Mouse (Mus musculus) thymus, adult 18-20 months (tissue): ENCODE measurements around the gene Msl3l2.
A peak's percentile ranks its signal among the peaks of the same experiment; 100 is the strongest.

ENCODE experiments used
- DNase-seq, 2 experiments: peaks; one replicate each; pipeline ENCODE4 v3.0.0; 2022; ENCODE audit warnings: mixed read lengths in 2 of 2

Msl3l2 gene

GRCm38 (mm10) chr10:56106333-56106995 lies at the start of gene Msl3l2:
Gene Msl3l2 (plus strand): TSS chr10:56106917.
- peak; percentile 75 to 85 for DNase-seq

- DNase-seq: no peak
Observed at GRCm38 (mm10) chr10:56058979-56059422, 47.7 kb upstream of the Msl3l2 start.

DNA sequence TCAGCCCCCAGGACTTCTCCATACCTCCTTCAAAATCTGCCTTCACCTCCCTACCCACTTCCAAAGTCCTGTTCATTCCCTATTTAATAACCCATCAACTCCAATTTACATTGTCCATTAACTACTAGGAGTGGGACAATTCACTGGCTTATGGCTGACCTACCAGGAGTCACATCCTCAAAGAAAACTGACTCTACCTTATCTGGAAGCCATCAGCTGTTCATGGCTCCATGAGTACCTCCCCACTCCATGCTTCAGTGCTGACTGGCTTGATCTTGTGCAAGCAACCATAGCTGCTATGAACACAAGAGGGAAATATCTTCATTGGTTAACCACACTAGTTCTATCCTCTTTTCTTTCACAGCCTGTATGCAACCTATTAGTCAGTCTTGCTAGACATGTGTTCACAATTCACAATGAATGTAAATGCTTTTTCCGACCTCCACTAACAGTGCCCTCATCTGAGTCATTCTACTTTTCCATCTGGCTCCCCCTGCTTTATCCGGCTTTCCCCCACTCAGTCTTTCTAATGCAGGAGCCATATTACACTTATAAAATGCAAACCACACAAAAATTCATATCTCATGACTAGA lies 45.4 kb upstream of the Msl3l2 start:
- no peak for DNase-seq

GRCm38 (mm10) chr10:56062746-56063145 lies 44.0 kb upstream of the Msl3l2 start:
- no peak for DNase-seq

- no peak for DNase-seq
Observed at GRCm38 (mm10) chr10:56089714-56090113, 17.0 kb upstream of the Msl3l2 start.

- DNase-seq: no peak
Observed at GRCm38 (mm10) chr10:56094586-56094985, 12.1 kb upstream of the Msl3l2 start.

- DNase-seq: no peak
Observed at GRCm38 (mm10) chr10:56096757-56097156, 10.0 kb upstream of the Msl3l2 start.

DNA sequence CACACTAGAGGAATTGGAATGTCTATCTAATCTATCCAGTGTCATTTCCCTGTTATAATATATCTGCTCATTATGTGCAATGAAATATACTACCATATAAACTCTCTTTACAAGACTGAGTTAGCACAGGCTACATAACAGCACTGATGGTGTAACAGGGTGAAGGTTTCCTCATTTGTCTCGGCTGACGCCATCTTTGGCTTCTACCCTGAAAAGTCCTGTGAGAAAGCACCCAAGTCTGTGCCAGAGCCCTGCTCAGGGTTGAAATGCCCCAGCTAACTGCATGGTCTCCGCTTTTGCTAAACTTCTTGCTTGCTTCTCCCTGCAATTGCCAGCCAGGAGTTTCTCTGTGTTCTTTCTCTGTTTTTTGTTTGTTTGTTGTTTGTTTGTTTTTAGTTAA lies 7.6 kb upstream of the Msl3l2 start:
- no peak for DNase-seq

DNA sequence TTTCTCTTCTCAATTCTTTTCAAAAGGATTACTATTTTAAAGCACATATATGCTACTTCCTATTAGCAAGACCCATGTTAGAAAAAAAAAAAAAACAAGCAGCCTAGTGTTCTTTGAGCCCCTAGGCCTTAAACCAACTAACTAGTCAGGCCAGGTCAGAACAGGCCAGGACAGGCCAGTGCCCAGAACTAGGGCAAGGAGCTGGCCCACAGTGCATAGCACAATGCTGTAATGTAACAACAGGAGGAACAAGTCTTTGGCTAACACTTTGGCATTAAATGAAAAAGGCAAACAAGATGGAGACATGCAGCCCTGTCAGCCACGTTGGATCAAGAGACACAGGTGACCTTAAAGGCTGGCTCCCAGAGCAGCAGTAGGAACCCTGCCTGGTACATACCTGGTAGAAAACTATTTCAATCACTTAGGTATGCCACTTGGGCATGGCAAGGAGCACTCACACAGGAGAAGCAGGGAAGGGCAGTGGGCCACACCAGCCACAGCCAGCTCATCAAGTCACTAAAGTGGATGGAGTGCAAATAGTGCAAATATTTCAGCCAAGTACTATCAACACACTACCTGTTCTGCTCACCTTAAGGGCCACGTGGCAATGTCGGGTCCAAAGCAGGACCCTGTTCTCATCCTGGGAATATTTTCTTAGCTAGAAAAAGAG lies 6.9 kb upstream of the Msl3l2 start:
- no peak for DNase-seq

DNA sequence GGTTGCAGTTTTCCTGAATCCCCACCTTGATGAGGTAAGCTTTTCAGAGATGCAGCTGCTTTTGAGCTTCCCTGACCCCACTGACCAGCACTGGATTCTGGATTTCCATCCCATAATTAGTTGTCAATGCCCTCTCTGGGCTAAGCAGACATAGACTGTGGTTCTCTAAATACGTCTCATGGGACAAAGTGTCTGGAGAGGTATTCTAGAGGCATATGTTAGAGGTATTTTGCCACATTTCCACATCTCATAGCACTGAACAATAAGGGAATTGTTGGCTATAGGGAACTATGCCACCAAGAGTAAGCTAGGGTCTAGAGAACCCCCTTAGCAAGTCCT lies 248 bp downstream of the Msl3l2 start:
- no peak for DNase-seq

GRCm38 (mm10) chr10:56114951-56115635 lies 8.4 kb downstream of the Msl3l2 start:
- DNase-seq: peak; percentile 57 to 62

DNA sequence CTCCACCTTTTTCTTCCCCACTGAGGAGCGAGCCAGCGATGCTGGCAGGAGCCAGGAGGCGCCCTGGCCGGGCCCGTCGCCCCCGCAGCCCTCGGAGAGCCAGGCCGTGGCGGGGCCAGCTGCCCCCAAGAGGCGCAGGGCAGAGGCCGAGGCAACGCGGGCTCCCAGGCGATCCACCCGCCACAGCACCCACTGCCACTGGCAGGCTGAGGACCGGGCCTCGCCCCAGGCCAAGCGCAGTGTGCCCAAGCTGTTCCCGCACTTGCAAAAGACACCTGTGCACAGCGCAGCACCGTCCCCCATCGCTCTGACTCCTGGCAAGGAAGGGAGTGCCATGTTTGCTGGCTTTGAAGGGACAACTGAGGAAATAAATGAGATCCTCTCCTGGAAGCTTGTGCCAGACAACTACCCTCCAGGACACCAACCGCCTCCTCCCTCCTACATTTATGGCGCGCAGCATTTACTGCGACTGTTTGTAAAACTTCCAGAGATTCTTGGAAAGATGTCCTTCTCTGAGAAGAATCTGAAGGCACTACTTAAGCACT lies 9.0 kb downstream of the Msl3l2 start:
- DNase-seq: peak; percentile 20 to 28

DNA sequence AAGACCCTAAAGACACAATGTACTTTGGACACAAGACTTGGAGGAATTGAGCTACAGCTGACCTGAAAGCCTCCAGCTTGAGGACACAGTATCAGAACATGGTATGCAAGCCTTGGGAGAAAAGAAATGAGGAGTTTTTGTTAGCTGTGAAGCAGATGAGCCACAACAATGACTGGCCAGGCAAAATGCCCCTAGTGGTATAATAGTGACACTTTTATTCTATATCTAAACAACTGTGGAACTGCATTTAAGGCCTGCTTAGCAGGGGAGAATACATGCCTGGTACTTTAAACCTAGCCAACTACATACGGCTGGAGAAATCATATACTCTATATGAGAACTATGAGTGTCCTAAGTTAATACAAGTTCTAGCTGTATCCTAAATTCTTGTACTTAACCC lies 20.3 kb downstream of the Msl3l2 start:
- no peak for DNase-seq

DNA sequence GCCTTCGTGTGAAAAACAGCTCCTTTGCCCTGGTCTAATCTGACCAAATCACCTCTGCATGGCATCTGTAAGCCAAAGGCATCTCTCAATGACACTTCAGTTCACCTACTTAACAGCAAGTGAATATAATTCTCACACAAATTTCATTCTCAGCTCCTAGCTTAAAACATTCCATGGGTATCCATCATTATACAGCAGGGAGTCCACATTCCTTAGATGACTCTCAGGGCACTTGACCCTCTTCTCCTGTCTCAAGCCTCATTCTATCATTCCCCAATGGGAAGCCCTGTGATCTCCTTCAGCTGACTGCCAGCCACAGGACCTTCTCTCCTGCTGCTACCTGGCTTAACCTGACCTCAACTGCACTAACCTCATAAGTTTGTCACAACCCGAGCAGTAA lies 22.9 kb downstream of the Msl3l2 start:
- no peak for DNase-seq

GRCm38 (mm10) chr10:56137191-56137590 lies 30.5 kb downstream of the Msl3l2 start:
- no peak for DNase-seq

- no peak for DNase-seq
Observed at GRCm38 (mm10) chr10:56148920-56149319, 42.2 kb downstream of the Msl3l2 start.

DNA sequence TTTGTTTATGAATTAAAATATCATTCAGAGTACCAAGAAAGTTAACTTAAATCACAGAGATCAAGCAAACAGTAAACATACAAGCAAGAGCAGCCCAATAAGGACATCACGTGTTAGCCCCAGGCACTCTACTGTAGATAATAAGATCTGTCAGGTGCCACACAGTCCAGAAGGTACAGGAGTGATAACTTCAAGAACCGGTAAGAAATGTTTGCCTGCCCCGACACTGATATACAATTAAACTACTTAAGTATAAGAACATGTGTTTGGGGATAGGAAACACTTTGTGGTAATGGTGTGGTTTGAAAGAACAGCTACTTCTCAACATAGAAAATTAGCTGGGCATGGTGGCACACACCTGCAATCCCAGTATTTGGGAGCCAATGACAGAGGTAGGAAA lies 50.2 kb downstream of the Msl3l2 start:
- DNase-seq: no peak

GRCm38 (mm10) chr10:56158207-56158606 lies 51.5 kb downstream of the Msl3l2 start:
- DNase-seq: no peak

- no peak for DNase-seq
Observed at GRCm38 (mm10) chr10:56158748-56159147, 52.0 kb downstream of the Msl3l2 start.

GRCm38 (mm10) chr10:56164411-56164810 lies 57.7 kb downstream of the Msl3l2 start:
- no peak for DNase-seq

DNA sequence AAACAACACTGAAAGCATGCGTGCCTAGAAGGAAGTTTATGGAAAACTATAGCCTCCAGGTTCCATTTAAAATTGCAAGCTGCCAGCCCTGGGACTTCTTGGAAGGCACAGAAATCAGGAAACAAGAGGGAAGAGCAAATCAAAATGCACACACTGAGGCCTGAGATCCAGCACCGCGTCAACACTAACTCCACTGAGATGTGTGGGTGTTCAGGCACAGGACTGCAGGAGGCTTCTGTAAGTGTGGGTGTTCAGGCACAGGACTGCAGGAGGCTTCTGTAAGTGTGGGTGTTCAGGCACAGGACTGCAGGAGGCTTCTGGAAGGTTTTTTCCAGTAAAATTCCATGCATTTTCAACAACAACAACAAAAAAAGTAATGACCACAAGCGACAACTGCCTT lies 59.0 kb downstream of the Msl3l2 start:
- DNase-seq: no peak
